Mouse (Mus musculus) G1E (cell line): ENCODE measurements at regions not wholly inside any gene's neighbourhood (a gene's known extent, or its start where the extent isn't known, plus 50 kb on each side); places are given as distances from the start of the nearest gene placed in this dataset.
"Not testable (repeated sequence)": the region's sequence is repeated elsewhere in the genome, so short reads cannot be mapped to it uniquely, and the experiment has no call there.

ENCODE experiments used
- ATAC-seq: 2 replicates; pipeline ENCODE4 v1.8.0; 2016; ENCODE audit warnings: mild to moderate bottlenecking; ENCODE audit not compliant: insufficient number of reproducible peaks, poor library complexity, low FRiP score, severe bottlenecking; ENCODE audit errors: extremely low read depth
- DNase-seq: peaks from one replicate; pipeline ENCODE4 v3.0.0; 2012; ENCODE audit warnings: low spot score
- H3K27me3 ChIP-seq: 2 replicates; pipeline ENCODE4 v1.6.1; 2012; ENCODE audit warnings: mild to moderate bottlenecking, low read length, inconsistent platforms; ENCODE audit not compliant: insufficient read depth
- H3K36me3 ChIP-seq: replicated peaks from 2 replicates; pipeline ENCODE3; 2012; ENCODE audit warnings: mild to moderate bottlenecking, inconsistent platforms
- H3K4me1 ChIP-seq: 2 replicates; pipeline ENCODE4 v1.6.1; 2012; ENCODE audit warnings: low read depth, low read length, inconsistent platforms, mixed read lengths; ENCODE audit not compliant: insufficient read depth
- H3K4me3 ChIP-seq: 2 replicates; pipeline ENCODE4 v1.5.1; 2012; ENCODE audit warnings: low read depth, mild to moderate bottlenecking, inconsistent platforms, low read length, moderate library complexity, mixed read lengths
- H3K9me3 ChIP-seq: replicated peaks from 2 replicates; pipeline ENCODE4 v1.6.1; 2012; ENCODE audit warnings: inconsistent platforms
- CTCF ChIP-seq: IDR thresholded peaks from 2 replicates; pipeline ENCODE4 v1.5.1; 2012; ENCODE audit warnings: low read depth, low read length, inconsistent platforms, mixed read lengths
- GATA1 ChIP-seq: IDR thresholded peaks from 2 replicates; pipeline ENCODE4 v1.6.1; 2012; ENCODE audit warnings: borderline replicate concordance, low read length, inconsistent platforms, mixed read lengths
- GATA2 ChIP-seq: IDR thresholded peaks from 2 replicates; pipeline ENCODE4 v1.6.1; 2012; ENCODE audit warnings: low read depth, low read length, inconsistent platforms, borderline replicate concordance
- POLR2AphosphoS5 ChIP-seq: IDR thresholded peaks from 2 replicates; pipeline ENCODE4 v1.6.1; 2012; ENCODE audit warnings: low read depth, low read length, inconsistent platforms; ENCODE audit not compliant: insufficient replicate concordance
- TAL1 ChIP-seq: conservative IDR thresholded peaks from 2 replicates; pipeline ENCODE4 v1.6.1; 2012; ENCODE audit warnings: low read depth, low read length, inconsistent platforms, mixed read lengths

GRCm38 (mm10) chr4:122025866-122026265, 404.0 kb upstream of the Gm12887 start:
- no peaks in the 10 kb centered on the region for H3K36me3 ChIP-seq
- no peak for DNase-seq
- no peak overlapping the region for H3K4me3 ChIP-seq
- H3K9me3 ChIP-seq, result peaks cover 26% of the 10 kb centered on the region
- TF ChIP-seq TAL1 (no peak), GATA1 (no peak), GATA2 (no peak), CTCF (no peak), POLR2AphosphoS5 (no peak)
- H3K27me3 ChIP-seq, result no peaks in the 10 kb centered on the region
- ATAC-seq, result no peak
- no peaks in the 10 kb centered on the region for H3K4me1 ChIP-seq

GRCm38 (mm10) chr4:122022854-122023253, 401.0 kb upstream of the Gm12887 start:
- Histone ChIP-seq H3K4me3 (no peak overlapping the region), H3K36me3 (no peaks in the 10 kb centered on the region), H3K27me3 (no peaks in the 10 kb centered on the region), H3K4me1 (no peaks in the 10 kb centered on the region), H3K9me3 (peaks cover 27% of the 10 kb centered on the region)
- ATAC-seq (no peak), DNase-seq (no peak)
- no peak for TF ChIP-seq GATA1
- no peak for TF ChIP-seq CTCF
- TF ChIP-seq POLR2AphosphoS5, result no peak
- TF ChIP-seq GATA2, result no peak

DNA sequence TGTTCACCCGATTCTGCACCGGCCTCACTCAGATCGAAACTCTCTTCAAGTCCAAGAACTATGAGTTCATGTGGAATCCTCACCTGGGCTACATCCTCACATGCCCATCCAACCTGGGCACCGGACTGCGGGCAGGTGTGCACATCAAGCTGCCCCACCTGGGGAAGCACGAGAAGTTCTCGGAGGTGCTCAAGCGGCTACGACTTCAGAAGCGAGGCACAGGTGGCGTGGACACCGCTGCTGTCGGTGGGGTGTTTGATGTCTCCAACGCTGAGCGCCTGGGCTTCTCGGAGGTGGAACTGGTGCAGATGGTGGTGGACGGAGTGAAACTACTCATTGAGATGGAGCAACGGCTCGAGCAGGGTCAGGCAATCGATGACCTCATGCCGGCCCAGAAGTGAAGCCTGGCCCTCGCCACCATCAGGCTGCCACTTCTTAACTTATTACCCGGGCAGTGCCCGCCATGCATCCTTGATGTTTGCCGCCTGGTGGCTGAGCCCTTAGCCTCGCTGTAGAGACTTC, 387.1 kb upstream of the Gm12887 start:
- not testable (repeated sequence) for ATAC-seq, H3K4me3 ChIP-seq, H3K27me3 ChIP-seq, DNase-seq, H3K4me1 ChIP-seq, H3K36me3 ChIP-seq
- H3K9me3 ChIP-seq, result peaks cover 24% of the 10 kb centered on the region

GRCm38 (mm10) chr4:122008168-122008839, 386.4 kb upstream of the Gm12887 start:
- Histone ChIP-seq H3K4me1 (no peaks in the 10 kb centered on the region), H3K36me3 (no peaks in the 10 kb centered on the region), H3K4me3 (peak overlapping the region; percentile 13; the same call in 1 of the 2 replicates), H3K27me3 (no peaks in the 10 kb centered on the region), H3K9me3 (peaks cover 29% of the 10 kb centered on the region)
- DNase-seq (no peak), ATAC-seq (no peak)
- no peak for TF ChIP-seq GATA2
- no peak for TF ChIP-seq CTCF
- no peak for TF ChIP-seq POLR2AphosphoS5
- TF ChIP-seq GATA1, result no peak
- no peak for TF ChIP-seq TAL1

GRCm38 (mm10) chr4:121986741-121987140, 364.8 kb upstream of the Gm12887 start:
- Histone ChIP-seq H3K4me3 (no peak overlapping the region), H3K36me3 (no peaks in the 10 kb centered on the region), H3K4me1 (no peaks in the 10 kb centered on the region), H3K9me3 (peaks cover 7% of the 10 kb centered on the region), H3K27me3 (no peaks in the 10 kb centered on the region)
- ATAC-seq, result no peak
- no peak for TF ChIP-seq POLR2AphosphoS5
- no peak for DNase-seq

DNA sequence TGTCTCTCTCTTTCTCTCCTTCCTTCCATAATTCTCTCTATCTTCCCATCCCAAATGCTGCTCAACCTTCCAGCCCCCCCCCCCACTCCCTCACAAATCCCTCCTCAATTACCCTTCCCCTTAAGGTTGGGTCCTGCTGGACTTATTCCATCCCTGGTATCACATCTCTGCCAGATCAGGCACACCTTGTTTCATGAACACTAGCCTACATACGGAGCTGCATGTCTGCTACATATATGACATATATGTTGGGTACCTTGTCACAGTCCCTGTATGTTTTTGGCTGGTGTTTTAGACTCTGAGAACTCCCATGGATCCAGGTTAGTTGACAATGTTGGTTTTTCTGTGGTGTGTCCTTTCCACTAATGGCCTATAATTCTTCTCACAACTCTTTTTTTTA, 363.5 kb upstream of the Gm12887 start:
- no peak for TF ChIP-seq GATA2
- Histone ChIP-seq H3K4me3 (no peak overlapping the region), H3K4me1 (no peaks in the 10 kb centered on the region), H3K27me3 (no peaks in the 10 kb centered on the region), H3K9me3 (peaks cover 7% of the 10 kb centered on the region), H3K36me3 (no peaks in the 10 kb centered on the region)
- DNase-seq, result no peak
- ATAC-seq, result no peak

GRCm38 (mm10) chr4:121975831-121976230, 353.9 kb upstream of the Gm12887 start:
- H3K27me3 ChIP-seq, result no peaks in the 10 kb centered on the region
- no peaks in the 10 kb centered on the region for H3K4me1 ChIP-seq
- H3K4me3 ChIP-seq, result no peak overlapping the region
- ATAC-seq, result no peak
- no peak for DNase-seq
- TF ChIP-seq POLR2AphosphoS5, result no peak
- no peak for TF ChIP-seq TAL1
- no peak for TF ChIP-seq GATA1
- no peak for TF ChIP-seq GATA2
- H3K36me3 ChIP-seq, result no peaks in the 10 kb centered on the region
- peaks cover 3% of the 10 kb centered on the region; the same call in 1 of the 2 replicates for H3K9me3 ChIP-seq
